Mouse (Mus musculus) limb, embryonic 13.5 days (tissue): Measurements from ENCODE around the gene Dcbld2. TPM values are rescaled to one million over a fixed set of nuclear protein-coding genes. Genes with fewer than 3 reads are reported as not detected.

Source experiments
- polyA plus RNA-seq: library from polyadenylated mRNA; unstranded; fragments of >200 nt; fragmentation: Nextera tagmentation; extraction: Ambion mirVana; gene quantifications from 2 replicates; pipeline ENCODE4 v1.2.1, GENCODE M21; 2015

Dcbld2 gene
- polyA plus RNA-seq, 1 experiment from 2014 or later: 5.5 TPM

Other genes starting within 250 kb of the Dcbld2 start
- 17.9 and 18.6 TPM in 2 replicates for gene St3gal6, start 115.8 kb downstream of the Dcbld2 start, polyA plus RNA-seq
- not detected in 2 replicates for gene Gm813, start 208.5 kb downstream of the Dcbld2 start, polyA plus RNA-seq
- not detected in 2 replicates for gene E330017A01Rik, start 230.3 kb downstream of the Dcbld2 start, polyA plus RNA-seq